Mouse (Mus musculus): ENCODE measurements around the gene BC030867. TPM values are rescaled to one million over a fixed set of nuclear protein-coding genes. Genes with fewer than 3 reads are reported as not detected.

Gene BC030867
- total RNA-seq, 2 experiments from 2014 or later = 3.8 to 4.1 TPM

- peak; percentile 75 for ATAC-seq (replicated peaks; ENCODE audit: low FRiP score, poor library complexity, severe bottlenecking)
Measured at GRCm38 (mm10) chr11:102285095-102285834, 36.6 kb downstream of the BC030867 start.

- no peak for ATAC-seq (replicated peaks; ENCODE audit: low FRiP score, poor library complexity, severe bottlenecking)
Measured at GRCm38 (mm10) chr11:102287485-102287884, 38.8 kb downstream of the BC030867 start.

GRCm38 (mm10) chr11:102288027-102288804, 39.5 kb downstream of the BC030867 start:
- ATAC-seq (replicated peaks; ENCODE audit: low FRiP score, poor library complexity, severe bottlenecking) = 0 out of 2 replicates have a peak, but pooled peaks have one; percentile 28

GRCm38 (mm10) chr11:102288913-102289312, 40.2 kb downstream of the BC030867 start:
- no peak for ATAC-seq (replicated peaks; ENCODE audit: low FRiP score, poor library complexity, severe bottlenecking)

- no peak for ATAC-seq (replicated peaks; ENCODE audit: low FRiP score, poor library complexity, severe bottlenecking)
Measured at GRCm38 (mm10) chr11:102289511-102290100, 40.9 kb downstream of the BC030867 start.

GRCm38 (mm10) chr11:102290141-102290540, 41.5 kb downstream of the BC030867 start:
- ATAC-seq (replicated peaks; ENCODE audit: low FRiP score, poor library complexity, severe bottlenecking) = no peak

- ATAC-seq (replicated peaks; ENCODE audit: low FRiP score, poor library complexity, severe bottlenecking) = no peak
Measured at GRCm38 (mm10) chr11:102291051-102291535, 42.4 kb downstream of the BC030867 start.

- no peak for ATAC-seq (replicated peaks; ENCODE audit: low FRiP score, poor library complexity, severe bottlenecking)
Measured at GRCm38 (mm10) chr11:102293971-102294370, 45.3 kb downstream of the BC030867 start.

- no peak for ATAC-seq (replicated peaks; ENCODE audit: low FRiP score, poor library complexity, severe bottlenecking)
Measured at GRCm38 (mm10) chr11:102294416-102294815, 45.7 kb downstream of the BC030867 start.

- ATAC-seq (replicated peaks; ENCODE audit: low FRiP score, poor library complexity, severe bottlenecking) = no peak
Measured at GRCm38 (mm10) chr11:102294887-102295597, 46.4 kb downstream of the BC030867 start.

GRCm38 (mm10) chr11:102295598-102296471, 47.2 kb downstream of the BC030867 start:
- peak; percentile 3; the same call in 1 of the 2 replicates for ATAC-seq (replicated peaks; ENCODE audit: low FRiP score, poor library complexity, severe bottlenecking)

- ATAC-seq (replicated peaks; ENCODE audit: low FRiP score, poor library complexity, severe bottlenecking) = peak; percentile 90
Measured at GRCm38 (mm10) chr11:102296491-102297472, 48.1 kb downstream of the BC030867 start, which contains the start of gene Atxn7l3. Gene Atxn7l3 (minus strand): TSS chr11:102296631.

GRCm38 (mm10) chr11:102297577-102298556, 49.2 kb downstream of the BC030867 start:
- peak; percentile 31; the same call in 1 of the 2 replicates for ATAC-seq (replicated peaks; ENCODE audit: low FRiP score, poor library complexity, severe bottlenecking)

GRCm38 (mm10) chr11:102299839-102300238, 51.2 kb downstream of the BC030867 start:
- no peak for ATAC-seq (replicated peaks; ENCODE audit: low FRiP score, poor library complexity, severe bottlenecking)

- ATAC-seq (replicated peaks; ENCODE audit: low FRiP score, poor library complexity, severe bottlenecking) = no peak
Measured at GRCm38 (mm10) chr11:102304141-102304540, 55.5 kb downstream of the BC030867 start.

GRCm38 (mm10) chr11:102305359-102305758, 56.7 kb downstream of the BC030867 start:
- ATAC-seq (replicated peaks; ENCODE audit: low FRiP score, poor library complexity, severe bottlenecking) = no peak
